Mouse (Mus musculus): ENCODE measurements around the gene Angel1.

The Angel1 gene

GRCm38 (mm10) chr12:86726120-86726640 is at the start of gene Angel1:
TSS of gene Angel1 (minus strand) at chr12:86726460.
- DNase-seq, result peak; percentile 95

GRCm38 (mm10) chr12:86775561-86776280 is 49.5 kb upstream of the Angel1 start:
- no peak for DNase-seq

- DNase-seq, result no peak
Measured at GRCm38 (mm10) chr12:86772551-86772950, 46.3 kb upstream of the Angel1 start.

- peak; percentile 98 for DNase-seq
Measured at GRCm38 (mm10) chr12:86771823-86772427, 45.7 kb upstream of the Angel1 start.

GRCm38 (mm10) chr12:86770927-86771326 is 44.7 kb upstream of the Angel1 start:
- no peak for DNase-seq

DNA sequence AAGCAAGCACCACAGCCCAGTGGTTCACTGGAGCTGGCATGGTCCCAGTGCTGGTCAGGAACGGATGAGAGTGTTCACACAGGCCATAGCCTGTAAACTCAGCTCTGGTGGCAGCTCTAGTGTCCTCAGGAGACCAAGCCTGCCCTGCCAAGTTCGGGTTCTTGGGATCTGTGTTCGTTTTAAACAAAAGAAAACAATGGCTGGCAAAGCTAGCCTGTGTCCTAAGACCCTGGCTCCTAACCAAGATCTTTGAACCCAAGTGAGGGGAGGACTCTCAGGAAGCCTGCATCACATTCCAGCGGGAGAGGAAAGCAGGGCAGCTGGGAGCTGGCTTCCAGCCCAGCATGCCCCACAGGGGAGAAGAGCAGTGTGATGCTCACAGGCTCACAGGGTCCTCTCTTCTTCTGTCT is 44.0 kb upstream of the Angel1 start:
- DNase-seq, result peak; percentile 46

- no peak for DNase-seq
Measured at GRCm38 (mm10) chr12:86769819-86770218, 43.6 kb upstream of the Angel1 start.

DNA sequence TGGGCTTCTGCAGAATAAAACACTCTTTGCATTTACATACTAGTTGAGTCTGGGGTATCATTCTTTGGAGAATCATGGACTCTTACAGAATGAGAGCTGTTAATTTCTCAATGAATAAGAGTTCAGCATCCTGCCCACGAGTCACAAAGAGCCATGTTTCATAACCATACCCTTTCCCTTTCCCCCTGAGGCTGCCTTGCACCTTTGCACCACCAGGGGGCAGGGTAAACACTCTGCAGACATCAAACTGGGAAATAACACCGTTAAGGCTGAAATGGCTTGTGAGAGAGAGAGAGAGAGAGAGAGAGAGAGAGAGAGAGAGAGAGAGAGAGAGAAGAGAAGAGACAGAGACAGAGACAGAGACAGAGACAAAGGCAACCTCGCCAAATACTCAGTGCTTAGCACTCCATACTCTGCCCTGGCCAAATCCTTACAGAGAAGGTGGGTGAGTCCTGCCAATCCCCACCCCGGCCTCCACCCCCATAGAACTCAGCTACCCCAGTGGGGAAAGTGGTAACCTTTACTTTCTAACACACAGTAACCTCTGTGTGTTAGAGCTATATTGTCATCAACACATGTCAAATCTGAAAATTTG is 42.8 kb upstream of the Angel1 start:
- peak; percentile 86 for DNase-seq

DNA sequence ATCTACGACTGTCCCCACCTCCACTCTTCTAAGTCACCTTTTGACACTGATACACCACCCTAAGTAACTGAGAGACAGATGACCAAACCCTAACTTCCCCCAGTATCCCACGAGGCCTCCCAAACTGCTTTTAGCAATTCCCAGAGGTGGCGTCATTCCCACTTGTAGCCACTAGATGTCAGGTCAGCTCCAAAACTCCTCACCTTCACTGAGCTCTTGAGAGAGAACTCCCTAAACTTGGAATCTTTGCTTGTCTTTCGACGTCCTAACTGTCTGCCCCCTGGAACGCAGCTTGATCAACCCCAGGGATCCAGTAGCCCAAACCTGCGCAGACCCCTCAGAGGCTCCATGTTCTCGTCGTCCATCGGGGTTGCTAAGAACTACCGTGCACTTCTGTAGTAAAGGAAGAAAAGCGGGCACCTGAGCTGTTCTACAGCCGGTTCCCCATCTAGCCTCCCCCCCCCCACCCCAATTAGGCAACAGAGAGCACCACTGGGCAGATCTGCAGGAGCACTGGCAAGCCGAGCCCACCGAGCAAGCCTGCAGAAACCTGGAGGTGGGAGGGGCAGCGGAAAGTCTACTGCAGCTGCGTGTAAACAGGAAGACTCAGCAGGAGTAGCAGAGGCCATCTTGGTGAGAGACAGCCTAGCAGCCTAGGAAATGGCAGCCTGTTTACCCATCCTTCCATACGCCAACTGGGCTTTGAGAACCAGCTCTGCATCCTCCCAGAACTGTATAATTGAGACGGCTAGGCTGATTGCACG is 41.8 kb upstream of the Angel1 start:
- peak; percentile 64 for DNase-seq

GRCm38 (mm10) chr12:86766467-86766866 is 40.2 kb upstream of the Angel1 start:
- no peak for DNase-seq

DNA sequence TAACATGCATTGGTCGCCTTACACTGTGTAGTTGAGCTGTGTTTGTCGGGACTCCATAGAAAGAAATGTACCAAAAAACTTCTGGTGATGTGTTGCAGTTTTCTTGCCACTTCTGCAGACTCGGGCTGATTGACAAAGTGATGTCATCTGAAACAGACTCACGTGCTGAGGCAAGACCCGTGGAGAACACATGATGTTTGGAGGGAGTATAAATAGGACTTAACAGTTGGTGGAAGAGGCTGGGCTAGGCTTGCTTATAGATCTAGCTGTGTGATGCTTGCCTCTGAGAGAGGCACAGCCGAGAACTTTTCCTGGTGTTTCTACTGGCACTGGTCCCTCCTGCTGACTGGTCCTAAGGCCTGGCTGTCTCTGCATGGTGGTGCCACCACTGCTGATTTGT is 37.8 kb upstream of the Angel1 start:
- DNase-seq, result no peak

GRCm38 (mm10) chr12:86761036-86761435 is 34.8 kb upstream of the Angel1 start:
- DNase-seq, result no peak

DNA sequence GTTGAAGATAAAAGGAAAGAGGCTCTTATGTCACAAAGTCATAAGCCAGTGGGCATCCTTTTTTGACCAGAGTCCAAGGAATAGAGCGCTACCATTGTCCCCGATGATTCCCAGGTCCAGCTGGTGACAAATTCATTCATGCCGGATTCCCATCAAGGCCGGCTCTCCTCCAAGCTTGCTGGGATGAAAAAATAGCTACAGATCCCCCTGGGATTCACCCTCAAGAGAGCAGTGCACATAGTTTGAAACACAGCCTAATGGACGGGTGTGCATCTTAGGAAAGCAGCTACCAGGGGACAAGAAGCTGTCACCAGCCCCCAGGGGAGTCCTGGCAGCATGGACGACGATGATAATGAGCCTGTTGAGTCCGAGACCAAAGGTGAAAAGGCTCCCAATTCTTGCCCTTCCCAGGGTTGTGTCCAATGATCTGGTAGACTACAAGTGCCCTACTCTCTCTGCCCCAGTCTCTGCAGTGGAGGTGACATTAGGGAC is 8.1 kb upstream of the Angel1 start, which contains the start of gene Lrrc74a:
Gene Lrrc74a (plus strand): TSS at position 51 of the 492 bp plus-strand sequence.
- no peak for DNase-seq

GRCm38 (mm10) chr12:86725706-86726105 is 554 bp downstream of the Angel1 start:
- DNase-seq, result no peak

DNA sequence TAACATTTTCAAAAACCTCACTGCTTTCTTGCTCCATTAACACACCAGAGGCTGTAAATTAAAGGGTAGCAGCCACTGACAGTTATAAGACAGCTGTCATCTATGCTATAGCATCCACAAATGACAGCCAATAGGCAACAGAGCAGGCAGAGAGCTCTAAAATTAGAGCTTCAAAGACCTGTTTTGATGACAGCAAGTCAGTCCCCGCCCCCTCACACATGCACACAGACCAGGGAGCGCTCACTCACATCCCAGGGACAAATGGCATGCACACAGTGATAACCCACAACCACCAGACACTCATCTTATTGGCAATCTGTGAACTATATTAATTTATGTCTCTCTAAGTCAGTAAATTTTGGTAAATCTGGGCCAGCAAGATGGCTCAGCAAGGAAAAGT is 2.0 kb downstream of the Angel1 start:
- no peak for DNase-seq

GRCm38 (mm10) chr12:86721453-86721852 is 4.8 kb downstream of the Angel1 start:
- DNase-seq, result no peak

DNA sequence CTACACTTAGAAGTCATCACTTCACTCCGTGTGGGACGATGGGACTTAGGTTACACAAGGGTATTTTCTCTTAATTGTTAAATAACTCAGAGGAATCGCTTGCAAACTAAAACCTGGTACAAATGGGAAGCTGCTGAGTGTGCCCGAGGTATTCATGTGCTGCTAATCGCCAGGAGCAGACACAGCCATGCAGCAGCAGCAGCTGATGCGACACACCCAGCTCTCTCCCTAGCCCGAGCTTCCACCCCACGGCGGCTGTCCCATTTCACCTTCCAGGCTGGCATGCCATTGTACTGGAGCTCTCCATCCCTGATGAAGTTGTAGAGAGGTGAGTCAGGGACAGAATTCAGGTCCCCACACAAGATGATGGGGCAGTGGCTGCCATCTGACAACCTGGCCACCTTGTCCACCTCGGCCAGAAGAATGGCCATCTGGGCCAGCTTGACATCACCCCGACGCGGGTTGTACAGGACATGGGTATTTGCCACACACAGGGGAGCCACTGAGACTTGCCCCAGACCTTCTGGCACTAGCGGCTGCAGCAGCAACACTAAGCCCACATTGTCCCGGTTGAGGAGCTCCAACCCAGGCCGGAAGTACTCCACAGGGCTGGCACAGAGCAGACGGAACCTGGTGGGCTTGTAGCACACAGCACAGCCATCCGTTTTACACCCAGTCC is 6.2 kb downstream of the Angel1 start:
- DNase-seq, result no peak

DNA sequence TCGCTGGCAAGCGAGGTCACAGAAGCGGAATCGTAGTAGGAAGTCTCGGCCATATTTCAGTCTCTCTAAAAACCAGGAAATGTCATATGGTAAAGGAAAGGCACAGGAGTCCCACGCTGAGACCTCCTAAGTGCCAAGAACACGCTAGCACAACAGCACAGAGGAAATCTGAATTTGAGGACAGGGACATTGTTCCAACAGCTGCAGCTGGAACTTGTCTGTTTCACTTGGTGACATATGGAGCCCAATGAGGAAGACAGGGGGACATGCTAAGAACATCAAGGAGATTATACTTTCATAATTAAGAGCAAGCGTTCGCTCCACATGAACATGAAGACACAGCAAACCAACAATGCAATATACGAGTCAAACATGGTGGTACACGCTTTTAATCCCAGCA is 9.3 kb downstream of the Angel1 start:
- DNase-seq, result no peak

DNA sequence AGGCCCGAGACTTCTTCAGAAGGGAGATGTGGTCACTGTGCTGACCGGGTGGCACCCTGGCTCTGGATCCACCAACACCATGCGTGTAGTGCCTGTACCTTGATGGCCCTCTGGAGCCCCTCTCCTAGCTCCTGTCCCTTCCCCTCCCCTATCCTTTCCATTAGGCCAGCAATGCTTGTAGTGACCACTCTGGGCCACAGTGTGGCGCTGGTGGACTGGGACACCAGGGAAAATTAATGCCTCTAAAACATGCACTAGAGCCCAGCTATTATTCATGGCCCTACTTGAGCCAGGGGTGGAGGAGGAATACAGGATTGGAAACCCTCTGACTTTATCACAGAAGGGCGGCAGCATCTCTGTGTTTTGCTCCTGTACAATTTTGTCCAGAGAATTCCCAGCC is 10.9 kb downstream of the Angel1 start:
- peak; percentile 75 for DNase-seq

DNA sequence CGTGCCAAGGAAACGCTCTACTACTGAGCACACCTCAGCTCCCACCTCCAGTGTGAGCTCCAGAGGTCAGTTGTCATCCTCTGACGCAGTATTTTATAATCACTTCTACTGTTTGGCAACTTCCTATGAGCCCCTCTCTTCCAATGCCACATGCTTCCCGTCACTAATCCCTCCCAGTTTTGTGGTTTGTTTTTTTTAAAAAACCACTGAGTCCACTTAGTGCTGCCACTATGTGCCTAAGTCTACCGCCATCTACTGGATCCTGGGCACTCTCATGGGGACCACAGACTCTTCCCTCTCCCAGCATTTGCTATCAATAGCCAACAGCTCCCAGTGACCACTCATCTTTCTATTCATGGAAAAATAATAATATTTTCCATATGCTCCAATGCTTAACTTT is 12.2 kb downstream of the Angel1 start:
- DNase-seq, result no peak

- DNase-seq, result no peak
Measured at GRCm38 (mm10) chr12:86705843-86706242, 20.4 kb downstream of the Angel1 start.

DNA sequence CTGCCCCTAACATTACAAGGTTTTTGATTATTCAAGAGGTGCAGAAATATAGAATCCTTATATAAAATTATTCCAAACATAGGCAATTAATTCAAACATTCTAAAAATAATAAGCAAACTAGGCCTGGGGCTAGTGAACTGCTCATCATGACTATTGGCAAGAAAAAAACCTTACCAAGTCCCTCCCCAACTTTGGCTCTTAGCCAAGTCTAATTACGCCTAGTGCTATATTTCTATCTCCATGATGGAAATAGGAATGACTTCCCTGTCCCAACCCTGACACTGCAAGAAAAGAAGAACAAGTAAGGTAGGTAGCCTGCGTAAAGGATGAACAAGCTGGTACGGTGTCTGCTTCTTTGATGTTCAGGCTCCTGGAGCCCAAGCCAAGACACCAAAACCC is 23.6 kb downstream of the Angel1 start:
- no peak for DNase-seq
